Mouse (Mus musculus) layer of hippocampus, adult 9-11 months (tissue): ENCODE results near the gene Olfr1232.

Experiments used
- DNase-seq: peaks from one replicate; pipeline ENCODE4 v3.0.0; 2022

The Olfr1232 gene

DNA sequence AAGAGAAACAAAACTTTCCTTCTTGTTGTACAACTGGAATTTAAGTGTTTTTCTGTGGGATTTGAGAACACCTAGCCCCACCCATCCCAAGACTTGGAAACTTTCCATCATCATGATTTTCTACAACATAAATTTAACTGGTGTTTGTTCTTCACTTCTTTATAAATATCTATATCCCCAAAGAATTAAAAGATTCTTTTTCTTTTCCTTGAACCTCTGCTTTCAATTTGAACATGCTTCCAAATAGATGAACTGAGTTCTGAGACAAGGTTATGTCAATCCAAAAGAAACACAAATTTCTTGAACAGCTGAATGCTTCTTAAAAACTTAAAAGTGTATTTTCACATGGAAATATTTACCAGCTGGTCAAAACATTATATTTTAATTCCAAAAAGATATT, at the start of gene Olfr1232:
TSS of gene Olfr1232 (minus strand) at position 101 of the 400 bp plus-strand sequence.
- no peak for DNase-seq

DNA sequence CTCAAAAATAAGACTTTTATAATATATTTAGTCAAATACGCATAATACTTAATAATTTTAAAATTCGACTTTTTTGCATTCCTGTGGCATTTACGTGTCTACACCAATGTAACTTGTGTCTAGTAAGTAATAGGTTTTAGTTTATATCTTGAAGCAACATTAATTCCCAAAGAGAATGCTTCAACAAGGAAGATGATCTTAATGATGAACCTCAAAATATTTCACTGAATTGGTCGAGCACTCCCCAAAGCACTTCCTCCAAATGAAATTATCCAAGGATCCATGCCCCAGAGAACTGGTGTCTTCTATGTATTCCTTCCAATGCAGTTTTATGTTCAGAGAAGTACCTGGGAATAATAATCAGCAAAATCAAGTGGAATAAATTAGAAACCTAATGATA, 35.3 kb upstream of the Olfr1232 start, which contains the start of gene Olfr1234:
TSS of gene Olfr1234 (minus strand) at position 101 of the 400 bp plus-strand sequence.
- DNase-seq, result no peak

DNA sequence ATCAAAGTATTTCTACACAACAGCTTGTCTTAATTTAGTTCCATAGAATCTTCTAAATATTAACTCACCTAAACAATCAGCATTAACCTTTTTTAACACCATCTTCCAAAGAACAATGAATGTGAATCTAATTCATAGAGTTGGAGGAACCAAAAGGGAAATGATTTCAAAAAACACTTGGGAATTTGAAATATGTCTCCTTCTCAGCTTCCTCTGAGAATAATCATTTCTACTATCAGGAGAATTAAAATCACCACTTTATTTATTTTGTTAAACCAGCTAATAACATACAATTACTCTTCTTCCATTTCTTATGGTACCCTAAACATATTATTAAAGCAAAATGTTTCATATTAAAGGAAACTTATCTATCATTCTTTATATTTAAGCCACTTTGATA, 12.8 kb upstream of the Olfr1232 start, which contains the start of gene Olfr1233:
TSS of gene Olfr1233 (minus strand) at position 101 of the 400 bp plus-strand sequence.
- DNase-seq, result no peak

GRCm38 (mm10) chr2:89306974-89307373, 22.5 kb downstream of the Olfr1232 start, which contains the start of gene Olfr1231:
Olfr1231 (minus strand) TSS chr2:89307074.
- DNase-seq, result no peak

- no peak for DNase-seq
Measured at GRCm38 (mm10) chr2:89297168-89297567, 32.3 kb downstream of the Olfr1232 start, which contains the start of gene Olfr1230. Olfr1230 (minus strand) TSS chr2:89297268.

GRCm38 (mm10) chr2:89287914-89288313, 41.6 kb downstream of the Olfr1232 start, which contains the start of gene Olfr1229:
Olfr1229 (minus strand) TSS chr2:89288014.
- no peak for DNase-seq
